In genomic region chr5:114296693-114297631, GRCm38 (mm10) we compare ENCODE assay signal across 8 mouse cellular contexts. TPM values are rescaled to one million over a fixed set of nuclear protein-coding genes. Genes with fewer than 3 reads are reported as not detected.
DNase-seq lines count a peak whose midpoint lies in the region; ATAC-seq lines count a peak whose summit lies in the region.

No protein-coding gene starts in this region.

- no peaks in the 10 kb centered on the region for H3K36me3 ChIP-seq in midbrain, embryonic 10.5 days
- H3K36me3 ChIP-seq in midbrain, embryonic 16.5 days (ENCODE audit: control insufficient read depth, insufficient read depth, low read length) = no peaks in the 10 kb centered on the region
- no peaks in the 10 kb centered on the region for H3K36me3 ChIP-seq in liver, embryonic 12.5 days

- no peak for DNase-seq in midbrain, embryonic 10.5 days (ENCODE audit: low spot score)
- DNase-seq in adrenal gland, postnatal 14 days = peak; percentile 64
- DNase-seq in heart, adult 18-20 months = peak; percentile 44 to 51
- no peak for DNase-seq in urinary bladder, postnatal 4 days (ENCODE audit: low spot score in 2 of 2)
- DNase-seq in cerebellum, adult 9-11 months = no peak

- no peak overlapping the region for H3K9ac ChIP-seq in midbrain, embryonic 16.5 days (ENCODE audit: low read depth, low read length)
- no peak overlapping the region for H3K9ac ChIP-seq in liver, embryonic 12.5 days

- H3K4me1 ChIP-seq in midbrain, embryonic 10.5 days = peaks cover 61% of the 10 kb centered on the region
- peaks cover 13% of the 10 kb centered on the region; the same call in 1 of the 2 replicates for H3K4me1 ChIP-seq in midbrain, embryonic 16.5 days (ENCODE audit: control insufficient read depth, insufficient read depth, low read length)
- peaks cover 9% of the 10 kb centered on the region for H3K4me1 ChIP-seq in liver, embryonic 12.5 days

- H3K4me2 ChIP-seq in midbrain, embryonic 16.5 days (ENCODE audit: low read length) = no peak overlapping the region
- H3K4me2 ChIP-seq in liver, embryonic 12.5 days = peak overlapping the region; percentile 42

- H3K27ac ChIP-seq in midbrain, embryonic 10.5 days (replicated peaks) = peak overlapping the region; percentile 55
- no peak overlapping the region for H3K27ac ChIP-seq in midbrain, embryonic 16.5 days (ENCODE audit: low read length)
- no peak overlapping the region for H3K27ac ChIP-seq in liver, embryonic 12.5 days

- no peak for ATAC-seq in midbrain, embryonic 16.5 days
- ATAC-seq in liver, embryonic 12.5 days = no peak
- ATAC-seq in erythroid progenitor cell, adult 5-6 weeks (replicated peaks; ENCODE audit: low FRiP score, poor library complexity, severe bottlenecking) = no peak

- no peaks in the 10 kb centered on the region for H3K9me3 ChIP-seq in midbrain, embryonic 10.5 days (replicated peaks)
- no peaks in the 10 kb centered on the region for H3K9me3 ChIP-seq in midbrain, embryonic 16.5 days (replicated peaks; ENCODE audit: control insufficient read depth, low read length, poor library complexity, severe bottlenecking)
- H3K9me3 ChIP-seq in liver, embryonic 12.5 days (replicated peaks) = no peaks in the 10 kb centered on the region

- no peak overlapping the region for H3K4me3 ChIP-seq in midbrain, embryonic 10.5 days
- H3K4me3 ChIP-seq in midbrain, embryonic 16.5 days (ENCODE audit: low read depth, low read length) = no peak overlapping the region
- peak overlapping the region; percentile 16; the same call in 1 of the 2 replicates for H3K4me3 ChIP-seq in liver, embryonic 12.5 days

- peaks cover 92% of the 10 kb centered on the region for H3K27me3 ChIP-seq in midbrain, embryonic 10.5 days (ENCODE audit: low read depth, poor library complexity, severe bottlenecking)
- peaks cover 5% of the 10 kb centered on the region for H3K27me3 ChIP-seq in midbrain, embryonic 16.5 days (ENCODE audit: control insufficient read depth, insufficient read depth, low read depth, low read length)
- H3K27me3 ChIP-seq in liver, embryonic 12.5 days (replicated peaks) = peaks cover 19% of the 10 kb centered on the region; the same call in 1 of the 2 replicates

- WGBS in midbrain, embryonic 10.5 days = 28% methylated on average over 22 of the region's 22 CpGs
- 15% methylated on average over 22 of the region's 22 CpGs for WGBS in midbrain, embryonic 16.5 days
- 19% methylated on average over 22 of the region's 22 CpGs for WGBS in liver, embryonic 12.5 days (ENCODE audit: insufficient replicate concordance)

RNA-seq across cellular contexts. Expression of gene Myo1h, which starts 8.0 kb away (rescaled TPM):
- 0.57 and 0.75 TPM in 2 replicates for polyA plus RNA-seq in midbrain, embryonic 10.5 days (2016; fragmentation: Nextera tagmentation; extraction: Ambion mirVana)
- 0.82 and 0.97 TPM in 2 replicates for polyA plus RNA-seq in midbrain, embryonic 16.5 days (2015; fragmentation: Nextera tagmentation; extraction: Ambion mirVana)
- total RNA-seq in adrenal gland, postnatal 14 days (2021) = 0.63 and 1.6 TPM in 2 replicates
- under 1 TPM; 0.27 to 0.85 TPM for total RNA-seq in heart, adult 18-20 months (2021)
- 0.38 and 0.56 TPM in 2 replicates for polyA plus RNA-seq in liver, embryonic 12.5 days (2016; fragmentation: Nextera tagmentation; extraction: Ambion mirVana)
- total RNA-seq in erythroid progenitor cell, adult 5-6 weeks (2015; ENCODE audit: low replicate concordance) = not detected in 2 replicates
- total RNA-seq in erythroid progenitor cell, adult 5-6 weeks (2017; ENCODE audit: low replicate concordance) = not detected in 2 replicates

RNA-seq across cellular contexts. Expression of gene Foxn4, which starts 23.4 kb away (rescaled TPM):
- polyA plus RNA-seq in midbrain, embryonic 10.5 days (2016; fragmentation: Nextera tagmentation; extraction: Ambion mirVana) = 7.2 and 11.1 TPM in 2 replicates
- polyA plus RNA-seq in midbrain, embryonic 16.5 days (2015; fragmentation: Nextera tagmentation; extraction: Ambion mirVana) = 0.32 and 0.36 TPM in 2 replicates
- total RNA-seq in adrenal gland, postnatal 14 days (2021) = not detected in 2 replicates
- total RNA-seq in heart, adult 18-20 months (2021) = not detected
- polyA plus RNA-seq in liver, embryonic 12.5 days (2016; fragmentation: Nextera tagmentation; extraction: Ambion mirVana) = not detected in 2 replicates
- not detected in 2 replicates for total RNA-seq in erythroid progenitor cell, adult 5-6 weeks (2015; ENCODE audit: low replicate concordance)
- total RNA-seq in erythroid progenitor cell, adult 5-6 weeks (2017; ENCODE audit: low replicate concordance) = not detected in 2 replicates

Comparison
In these comparisons a context has a peak if more than half of its experiments do, and no peak if none do; other contexts are left out.
1. DNase-seq: peak in adrenal gland, postnatal 14 days (single experiment) and heart, adult 18-20 months (2 of 2); none in midbrain, embryonic 10.5 days (single experiment), urinary bladder, postnatal 4 days (0 of 2) and cerebellum, adult 9-11 months (single experiment).